31 mouse cellular contexts compared by ENCODE assay signal in genomic region chr5:123893520-123893919, GRCm38 (mm10). TPM values are rescaled to one million over a fixed set of nuclear protein-coding genes. Genes with fewer than 3 reads are reported as not detected.
DNase-seq lines count a peak whose midpoint lies in the region; ATAC-seq and TF ChIP-seq lines count a peak whose summit lies in the region.
"Had no signal": no experiment of that assay in that cellular context is flagged by ENCODE, and none has a peak within 500 bp of the region (broad histone marks: within the 10 kb centered on the region; RNA-seq: fewer than 3 reads in every experiment).

No protein-coding gene starts in this region.

- no peak for TF ChIP-seq CTCF in CH12.LX (conservative IDR thresholded peaks at IDR 0.05 in 1 of 2, IDR thresholded peaks at IDR 0.05 in 1 of 2; ENCODE audit: low read depth in 2 of 2, low read length in 2 of 2)

- no peak; the same call in 1 of the 2 replicates for TF ChIP-seq EP300 in CH12.LX (IDR thresholded peaks at IDR 0.05; ENCODE audit: low read length)

- no peaks in the 10 kb centered on the region for H3K79me2 ChIP-seq in CH12.LX (replicated peaks; ENCODE audit: control insufficient read depth, extremely low read depth, insufficient read depth, poor library complexity, severe bottlenecking)

- in situ Hi-C loops in CH12.LX (cut with MboI; ENCODE audit: low pct_ligation_motif_present, low pct_unique_long_range_greater_than_20kb, low sequenced_read_pairs) = no loop called here

- no peak overlapping the region for H3K4me2 ChIP-seq in CH12.LX (ENCODE audit: insufficient read depth, low read depth, poor library complexity, severe bottlenecking)
- H3K4me2 ChIP-seq: embryonic facial prominence, embryonic 13.5 days; forebrain, embryonic 12.5 days; forebrain, embryonic 15.5 days; heart, embryonic 13.5 days; hindbrain, embryonic 12.5 days; hindbrain, embryonic 15.5 days; intestine, embryonic 15.5 days had no signal

- H3K27me3 ChIP-seq in CH12.LX (replicated peaks) = no peaks in the 10 kb centered on the region
- H3K27me3 ChIP-seq: embryonic facial prominence, embryonic 13.5 days; forebrain, embryonic 12.5 days; forebrain, embryonic 15.5 days; heart, embryonic 13.5 days; hindbrain, embryonic 12.5 days; hindbrain, embryonic 15.5 days; intestine, embryonic 15.5 days had no signal

- DNase-seq in CH12.LX (ENCODE audit: extremely low read depth) = no peak
- DNase-seq in spleen, adult 12 weeks (ENCODE audit: low spot score) = no peak
- no peak for DNase-seq in cerebellum, postnatal 10 days
- DNase-seq in adrenal gland, adult 18-20 months (ENCODE audit: low spot score in 2 of 2) = no peak
- DNase-seq: adrenal gland, postnatal 10 days; adrenal gland, postnatal 36 days; cerebellum, adult 18-20 months; cerebellum, adult 9-10 months; cerebellum, postnatal 25 days; embryo, embryonic 11 days; gastrocnemius, postnatal 25 days; heart, adult 2 months; heart, postnatal 14 days had no signal

- dilution Hi-C loops in CH12.LX (cut with MboI; ENCODE audit: extremely low pct_ligation_motif_present, extremely low pct_unique_long_range_greater_than_20kb, low sequenced_read_pairs) = no loop called here

- H3K9ac ChIP-seq in CH12.LX (ENCODE audit: insufficient read depth, low read depth) = no peak overlapping the region
- H3K9ac ChIP-seq: embryonic facial prominence, embryonic 13.5 days; forebrain, embryonic 12.5 days; forebrain, embryonic 15.5 days; heart, embryonic 13.5 days; hindbrain, embryonic 12.5 days; hindbrain, embryonic 15.5 days; intestine, embryonic 15.5 days had no signal

- H3K4me3 ChIP-seq in CH12.LX (replicated peaks in 1 of 3; ENCODE audit: low read depth in 2 of 3, low read length in 2 of 3, poor library complexity in 1 of 3) = no peak overlapping the region
- H3K4me3 ChIP-seq: embryonic facial prominence, embryonic 10.5 days; embryonic facial prominence, embryonic 13.5 days; erythroblast, embryonic 14.5 days; forebrain, embryonic 12.5 days; forebrain, embryonic 15.5 days; heart, adult 2 months; heart, embryonic 10.5 days; heart, embryonic 13.5 days; hindbrain, embryonic 12.5 days; hindbrain, embryonic 15.5 days; intestine, embryonic 15.5 days had no signal

- H3K9me3 ChIP-seq in CH12.LX (replicated peaks; ENCODE audit: low read length) = no peaks in the 10 kb centered on the region
- H3K9me3 ChIP-seq: embryonic facial prominence, embryonic 10.5 days; embryonic facial prominence, embryonic 13.5 days; forebrain, embryonic 12.5 days; forebrain, embryonic 15.5 days; heart, embryonic 10.5 days; heart, embryonic 13.5 days; hindbrain, embryonic 12.5 days; hindbrain, embryonic 15.5 days; intestine, embryonic 15.5 days had no signal

- peaks cover 5 to 35% of the 10 kb centered on the region in 2 experiments; a peak in 3 of 4 replicates for H3K4me1 ChIP-seq in CH12.LX (ENCODE audit: control insufficient read depth in 1 of 2, insufficient read depth in 2 of 2)
- H3K4me1 ChIP-seq: embryonic facial prominence, embryonic 10.5 days; embryonic facial prominence, embryonic 13.5 days; forebrain, embryonic 12.5 days; forebrain, embryonic 15.5 days; heart, embryonic 10.5 days; hindbrain, embryonic 12.5 days; hindbrain, embryonic 15.5 days; intestine, embryonic 15.5 days had no signal

- no peak overlapping the region for H3K27ac ChIP-seq in CH12.LX (ENCODE audit: insufficient read depth, low read depth)
- H3K27ac ChIP-seq: embryonic facial prominence, embryonic 10.5 days; embryonic facial prominence, embryonic 13.5 days; forebrain, embryonic 12.5 days; forebrain, embryonic 15.5 days; heart, adult 2 months; heart, embryonic 10.5 days; heart, embryonic 13.5 days; hindbrain, embryonic 12.5 days; hindbrain, embryonic 15.5 days; intestine, embryonic 15.5 days had no signal

- TF ChIP-seq POLR2A in CH12.LX (IDR thresholded peaks at IDR 0.05; ENCODE audit: low read depth, low read length) = no peak

- H3K36me3 ChIP-seq in CH12.LX (replicated peaks in 1 of 2; ENCODE audit: control insufficient read depth in 1 of 2, insufficient read depth in 1 of 2, low read length in 1 of 2) = no peaks in the 10 kb centered on the region
- H3K36me3 ChIP-seq: embryonic facial prominence, embryonic 10.5 days; embryonic facial prominence, embryonic 13.5 days; forebrain, embryonic 12.5 days; forebrain, embryonic 15.5 days; heart, embryonic 10.5 days; heart, embryonic 13.5 days; hindbrain, embryonic 12.5 days; hindbrain, embryonic 15.5 days; intestine, embryonic 15.5 days had no signal

- TF ChIP-seq RAD21 in CH12.LX (IDR thresholded peaks at IDR 0.05; ENCODE audit: low read depth, low read length) = no peak

- ATAC-seq in megakaryocyte, adult 5-6 weeks (ENCODE audit: poor library complexity, severe bottlenecking) = peak; percentile 39; the same call in 1 of the 2 replicates
- ATAC-seq in neutrophil, adult 5-6 weeks (ENCODE audit: extremely low read depth, insufficient number of reproducible peaks, low FRiP score, poor library complexity, severe bottlenecking) = peak; percentile 58
- ATAC-seq: activated CD4-positive, CD25-positive, alpha-beta regulatory T cell, adult 4 months; CD4-positive, CD25-positive, alpha-beta regulatory T cell, adult 4 months; forebrain, embryonic 15.5 days; intestine, embryonic 15.5 days had no signal

TF ChIP-seq in CH12.LX, 34 proteins besides CTCF, POLR2A, EP300 and RAD21:
- TF ChIP-seq PAX5 (IDR thresholded peaks at IDR 0.05; ENCODE audit: low read length) (no peak), BHLHE40 (IDR thresholded peaks at IDR 0.05; ENCODE audit: low read depth, low read length) (peak; percentile 64), ZC3H11A (IDR thresholded peaks at IDR 0.05; ENCODE audit: low read depth, low read length) (no peak), JUN (IDR thresholded peaks at IDR 0.05; ENCODE audit: insufficient read depth, low read depth, low read length) (peak; percentile 47), ETS1 (conservative IDR thresholded peaks at IDR 0.05; ENCODE audit: low read depth, low read length) (0 out of 2 replicates have a peak, but pooled peaks have one; percentile 46), MYC (IDR thresholded peaks at IDR 0.05; ENCODE audit: low read depth, low read length) (peak; percentile 84), MEF2A (IDR thresholded peaks at IDR 0.05; ENCODE audit: borderline replicate concordance, low read depth, low read length) (peak; percentile 48; the same call in 1 of the 2 replicates), GABPA (IDR thresholded peaks at IDR 0.05; ENCODE audit: insufficient replicate concordance, low read depth, low read length) (no peak), HCFC1 (IDR thresholded peaks at IDR 0.05; ENCODE audit: low read depth, low read length) (no peak), ZKSCAN1 (IDR thresholded peaks at IDR 0.05; ENCODE audit: borderline replicate concordance, low read depth, low read length) (no peak), POLR2AphosphoS2 (IDR thresholded peaks at IDR 0.05; ENCODE audit: low read depth, low read length) (no peak), USF2 (conservative IDR thresholded peaks at IDR 0.05; ENCODE audit: low read depth, low read length) (no peak), TBP (conservative IDR thresholded peaks at IDR 0.05; ENCODE audit: low read depth, low read length) (no peak), MAX (IDR thresholded peaks at IDR 0.05; ENCODE audit: low read length) (peak; percentile 84)

RNA-seq across cellular contexts. Expression of gene Denr, which starts 13.5 kb away (rescaled TPM):
- total RNA-seq in CH12.LX (2012; rRNA removed) = 80.9 and 90.4 TPM in 2 replicates
- 127 and 128 TPM in 2 replicates for total RNA-seq in CH12.LX (2014; rRNA removed)
- 372 and 423 TPM in 2 replicates for polyA plus RNA-seq in CH12.LX (2012; ENCODE audit: insufficient read length, low read depth)
- total RNA-seq in megakaryocyte, adult 5-6 weeks (2015) = 44.6 and 55.2 TPM in 2 replicates
- 32.4 and 34.3 TPM in 2 replicates for total RNA-seq in megakaryocyte, adult 5-6 weeks (2017)
- total RNA-seq in neutrophil, adult 5-6 weeks (2017) = 23.0 and 27.9 TPM in 2 replicates
- 10 to 100 TPM; 54.7 to 74.1 TPM for total RNA-seq in adrenal gland, adult 18-20 months (2021)

RNA-seq across cellular contexts. Expression of gene Hcar1, which starts 13.7 kb away (rescaled TPM):
- total RNA-seq in CH12.LX (2012; rRNA removed) = not detected in 2 replicates
- not detected in 2 replicates for total RNA-seq in CH12.LX (2014; rRNA removed)
- polyA plus RNA-seq in CH12.LX (2012; ENCODE audit: insufficient read length, low read depth) = not detected in 2 replicates
- total RNA-seq in megakaryocyte, adult 5-6 weeks (2015) = not detected in 2 replicates
- total RNA-seq in megakaryocyte, adult 5-6 weeks (2017) = 0.04 TPM in 1 of 2 replicates, not detected in the other
- not detected in 2 replicates for total RNA-seq in neutrophil, adult 5-6 weeks (2017)
- 10 to 100 TPM in 1 of 2 experiments, 1 to 10 TPM in 1; 5.1 to 18.0 TPM for total RNA-seq in adrenal gland, adult 18-20 months (2021)
- total RNA-seq: ES-E14; hematopoietic stem cell, adult 5-6 weeks had no signal
- polyA plus RNA-seq: activated CD4-positive, CD25-positive, alpha-beta regulatory T cell, adult 4 months; CD4-positive, CD25-positive, alpha-beta regulatory T cell, adult 4 months; erythroblast, embryonic 14.5 days; heart, embryonic 10.5 days had no signal

RNA-seq across cellular contexts. Expression of gene Hcar2, which starts 28.2 kb away (rescaled TPM):
- total RNA-seq in CH12.LX (2012; rRNA removed) (not detected in 2 replicates), CH12.LX (2014; rRNA removed) (not detected in 2 replicates)
- not detected in 2 replicates for polyA plus RNA-seq in CH12.LX (2012; ENCODE audit: insufficient read length, low read depth)
- 10.8 and 20.9 TPM in 2 replicates for total RNA-seq in megakaryocyte, adult 5-6 weeks (2015)
- total RNA-seq in megakaryocyte, adult 5-6 weeks (2017) = 6.7 and 8.1 TPM in 2 replicates
- 78.9 and 82.9 TPM in 2 replicates for total RNA-seq in neutrophil, adult 5-6 weeks (2017)
- 1 to 10 TPM; 1.9 to 7.2 TPM for total RNA-seq in adrenal gland, adult 18-20 months (2021)
- total RNA-seq: ES-E14 had no signal
- polyA plus RNA-seq: activated CD4-positive, CD25-positive, alpha-beta regulatory T cell, adult 4 months; C2C12; embryonic facial prominence, embryonic 10.5 days; erythroblast, embryonic 14.5 days; forebrain, embryonic 12.5 days; forebrain, embryonic 15.5 days; heart, embryonic 10.5 days; heart, embryonic 16.5 days; hindbrain, embryonic 12.5 days; hindbrain, embryonic 15.5 days had no signal

RNA-seq across cellular contexts. Expression of gene Gm43518, which starts 33.7 kb away (rescaled TPM):
- not detected in 2 replicates for total RNA-seq in CH12.LX (2012; rRNA removed)
- not detected in 2 replicates for total RNA-seq in CH12.LX (2014; rRNA removed)
- 0.74 and 0.87 TPM in 2 replicates for polyA plus RNA-seq in CH12.LX (2012; ENCODE audit: insufficient read length, low read depth)
- not detected in 2 replicates for total RNA-seq in megakaryocyte, adult 5-6 weeks (2015)
- 0.73 TPM in 1 of 2 replicates, not detected in the other for total RNA-seq in megakaryocyte, adult 5-6 weeks (2017)
- 1.5 and 2.9 TPM in 2 replicates for total RNA-seq in neutrophil, adult 5-6 weeks (2017)
- total RNA-seq in adrenal gland, adult 18-20 months (2021) = 1 to 10 TPM in 1 of 2 experiments, under 1 TPM in 1; 0.74 to 1.5 TPM
- total RNA-seq: adrenal gland, postnatal 10 days; ES-E14; gastrocnemius, postnatal 25 days had no signal
- polyA plus RNA-seq: C2C12; erythroblast, embryonic 14.5 days; heart, adult 2 months had no signal

RNA-seq across cellular contexts. Expression of gene Ccdc62, which starts 37.0 kb away (rescaled TPM):
- total RNA-seq in CH12.LX (2012; rRNA removed) (5.3 and 6.2 TPM in 2 replicates), CH12.LX (2014; rRNA removed) (2.0 and 2.6 TPM in 2 replicates)
- 1.6 and 2.2 TPM in 2 replicates for polyA plus RNA-seq in CH12.LX (2012; ENCODE audit: insufficient read length, low read depth)
- 1.1 and 1.5 TPM in 2 replicates for total RNA-seq in megakaryocyte, adult 5-6 weeks (2015)
- total RNA-seq in megakaryocyte, adult 5-6 weeks (2017) = 0.16 and 0.62 TPM in 2 replicates
- 5.8 and 8.6 TPM in 2 replicates for total RNA-seq in neutrophil, adult 5-6 weeks (2017)
- 1 to 10 TPM; 4.3 to 4.5 TPM for total RNA-seq in adrenal gland, adult 18-20 months (2021)
